Mouse (Mus musculus): ENCODE data around the gene Pde4b. TPM values are rescaled to one million over a fixed set of nuclear protein-coding genes. Genes with fewer than 3 reads are reported as not detected.

Pde4b gene
- polyA plus RNA-seq, 1 experiment from 2014 or later = 35.4 TPM

DNA sequence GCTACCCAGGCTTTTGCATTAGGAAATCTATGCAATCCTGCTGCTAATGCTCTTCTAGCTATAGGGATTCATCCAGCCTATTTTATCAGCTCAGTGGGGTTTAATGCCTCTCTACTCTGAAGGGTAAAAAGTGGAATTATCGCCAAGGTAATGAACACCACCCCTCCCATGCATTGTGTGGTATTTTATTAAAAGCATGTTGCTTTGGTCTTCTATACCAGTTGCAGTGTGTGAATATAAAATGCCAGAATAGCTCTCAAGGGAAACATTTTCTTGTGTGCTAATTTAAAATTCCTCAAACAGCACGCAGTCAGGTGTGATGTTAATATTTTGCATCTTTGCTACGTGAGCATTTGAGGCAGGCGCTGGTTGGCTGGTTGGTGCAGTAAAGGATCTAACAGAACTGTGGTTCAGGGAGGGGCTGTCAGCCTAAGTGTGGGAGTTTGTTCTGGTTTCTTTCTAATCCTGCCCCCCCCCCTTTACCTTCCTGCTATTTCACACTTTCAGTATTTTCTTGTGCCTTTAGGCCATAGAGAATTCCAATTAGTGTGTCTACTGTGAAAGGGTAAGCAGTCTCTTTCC is 259.7 kb downstream of the Pde4b start:
- WGBS = 82% methylated on average over 4 of the region's 4 CpGs

GRCm38 (mm10) chr4:102351476-102352475 is 264.4 kb downstream of the Pde4b start:
- ATAC-seq (ENCODE audit: low read depth) = no peak
- H3K36me3 ChIP-seq (ENCODE audit: control insufficient read depth, insufficient read depth, low read length) = no peaks in the 10 kb centered on the region
- H3K27me3 ChIP-seq (ENCODE audit: control insufficient read depth, insufficient read depth, low read depth, low read length) = no peaks in the 10 kb centered on the region
- no peak overlapping the region for H3K4me3 ChIP-seq (ENCODE audit: low read length)
- H3K9me3 ChIP-seq (ENCODE audit: control insufficient read depth, low read length) = no peaks in the 10 kb centered on the region
- H3K4me1 ChIP-seq (replicated peaks; ENCODE audit: control insufficient read depth, insufficient read depth, low read length) = no peaks in the 10 kb centered on the region
- H3K4me2 ChIP-seq (ENCODE audit: low read depth, low read length) = no peak overlapping the region
- no peak overlapping the region for H3K9ac ChIP-seq (ENCODE audit: low read length)
- WGBS = 72% methylated on average over 1 of the region's 1 CpGs
- no peak overlapping the region for H3K27ac ChIP-seq (ENCODE audit: low read length)

More for the DNA sequence above, 259.7 kb downstream of the Pde4b start:
- no peak overlapping the region for H3K27ac ChIP-seq (ENCODE audit: low read length)
- no peaks in the 10 kb centered on the region for H3K27me3 ChIP-seq (ENCODE audit: control insufficient read depth, insufficient read depth, low read depth, low read length)
- no peak overlapping the region for H3K9ac ChIP-seq (ENCODE audit: low read length)
- no peaks in the 10 kb centered on the region for H3K9me3 ChIP-seq (ENCODE audit: control insufficient read depth, low read length)
- ATAC-seq (ENCODE audit: low read depth) = no peak
- no peaks in the 10 kb centered on the region for H3K4me1 ChIP-seq (replicated peaks; ENCODE audit: control insufficient read depth, insufficient read depth, low read length)
- H3K4me2 ChIP-seq (ENCODE audit: low read depth, low read length) = no peak overlapping the region
- H3K4me3 ChIP-seq (ENCODE audit: low read length) = no peak overlapping the region
- no peaks in the 10 kb centered on the region for H3K36me3 ChIP-seq (ENCODE audit: control insufficient read depth, insufficient read depth, low read length)

GRCm38 (mm10) chr4:102353641-102354403 is 266.5 kb downstream of the Pde4b start:
- ATAC-seq (ENCODE audit: low read depth) = no peak
- H3K27me3 ChIP-seq (ENCODE audit: control insufficient read depth, insufficient read depth, low read depth, low read length) = no peaks in the 10 kb centered on the region
- H3K9me3 ChIP-seq (ENCODE audit: control insufficient read depth, low read length) = no peaks in the 10 kb centered on the region
- H3K9ac ChIP-seq (ENCODE audit: low read length) = no peak overlapping the region
- WGBS = 83% methylated on average over 3 of the region's 3 CpGs
- H3K4me2 ChIP-seq (ENCODE audit: low read depth, low read length) = no peak overlapping the region
- H3K36me3 ChIP-seq (ENCODE audit: control insufficient read depth, insufficient read depth, low read length) = no peaks in the 10 kb centered on the region
- H3K4me1 ChIP-seq (replicated peaks; ENCODE audit: control insufficient read depth, insufficient read depth, low read length) = no peaks in the 10 kb centered on the region
- H3K4me3 ChIP-seq (ENCODE audit: low read length) = no peak overlapping the region
- H3K27ac ChIP-seq (ENCODE audit: low read length) = no peak overlapping the region

GRCm38 (mm10) chr4:102368105-102368735 is 280.9 kb downstream of the Pde4b start:
- Histone ChIP-seq H3K36me3 (ENCODE audit: control insufficient read depth, insufficient read depth, low read length) (no peaks in the 10 kb centered on the region), H3K4me3 (ENCODE audit: low read length) (no peak overlapping the region), H3K27ac (ENCODE audit: low read length) (no peak overlapping the region), H3K4me1 (replicated peaks; ENCODE audit: control insufficient read depth, insufficient read depth, low read length) (no peaks in the 10 kb centered on the region), H3K27me3 (ENCODE audit: control insufficient read depth, insufficient read depth, low read depth, low read length) (no peaks in the 10 kb centered on the region), H3K4me2 (ENCODE audit: low read depth, low read length) (no peak overlapping the region), H3K9me3 (ENCODE audit: control insufficient read depth, low read length) (no peaks in the 10 kb centered on the region), H3K9ac (ENCODE audit: low read length) (no peak overlapping the region)
- 41% methylated on average over 9 of the region's 9 CpGs for WGBS
- no peak for ATAC-seq (ENCODE audit: low read depth)

DNA sequence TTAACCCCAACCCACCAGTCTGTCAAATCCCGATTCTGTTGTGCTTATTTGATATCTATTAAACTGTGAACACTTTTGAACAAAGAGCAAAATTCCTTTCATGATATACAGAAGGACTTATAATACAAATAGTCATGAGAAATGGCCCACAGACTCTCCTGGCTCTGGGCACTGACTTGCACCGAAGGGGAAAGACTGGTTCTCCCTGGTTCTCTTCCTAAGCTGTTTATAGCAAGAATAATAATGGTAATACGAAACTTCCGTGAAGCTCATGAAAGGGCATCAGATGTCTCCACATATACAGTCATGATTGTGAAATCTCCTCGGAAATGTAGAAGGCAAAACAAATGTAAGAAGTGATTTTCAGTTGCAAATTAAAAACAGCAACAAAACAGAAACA is 287.3 kb downstream of the Pde4b start:
- Histone ChIP-seq H3K4me1 (replicated peaks; ENCODE audit: control insufficient read depth, insufficient read depth, low read length) (no peaks in the 10 kb centered on the region), H3K4me2 (ENCODE audit: low read depth, low read length) (no peak overlapping the region), H3K4me3 (ENCODE audit: low read length) (no peak overlapping the region), H3K9ac (ENCODE audit: low read length) (no peak overlapping the region), H3K27ac (ENCODE audit: low read length) (no peak overlapping the region), H3K9me3 (ENCODE audit: control insufficient read depth, low read length) (no peaks in the 10 kb centered on the region), H3K36me3 (ENCODE audit: control insufficient read depth, insufficient read depth, low read length) (no peaks in the 10 kb centered on the region), H3K27me3 (ENCODE audit: control insufficient read depth, insufficient read depth, low read depth, low read length) (no peaks in the 10 kb centered on the region)
- WGBS = 57% methylated on average over 5 of the region's 5 CpGs
- no peak for ATAC-seq (ENCODE audit: low read depth)

DNA sequence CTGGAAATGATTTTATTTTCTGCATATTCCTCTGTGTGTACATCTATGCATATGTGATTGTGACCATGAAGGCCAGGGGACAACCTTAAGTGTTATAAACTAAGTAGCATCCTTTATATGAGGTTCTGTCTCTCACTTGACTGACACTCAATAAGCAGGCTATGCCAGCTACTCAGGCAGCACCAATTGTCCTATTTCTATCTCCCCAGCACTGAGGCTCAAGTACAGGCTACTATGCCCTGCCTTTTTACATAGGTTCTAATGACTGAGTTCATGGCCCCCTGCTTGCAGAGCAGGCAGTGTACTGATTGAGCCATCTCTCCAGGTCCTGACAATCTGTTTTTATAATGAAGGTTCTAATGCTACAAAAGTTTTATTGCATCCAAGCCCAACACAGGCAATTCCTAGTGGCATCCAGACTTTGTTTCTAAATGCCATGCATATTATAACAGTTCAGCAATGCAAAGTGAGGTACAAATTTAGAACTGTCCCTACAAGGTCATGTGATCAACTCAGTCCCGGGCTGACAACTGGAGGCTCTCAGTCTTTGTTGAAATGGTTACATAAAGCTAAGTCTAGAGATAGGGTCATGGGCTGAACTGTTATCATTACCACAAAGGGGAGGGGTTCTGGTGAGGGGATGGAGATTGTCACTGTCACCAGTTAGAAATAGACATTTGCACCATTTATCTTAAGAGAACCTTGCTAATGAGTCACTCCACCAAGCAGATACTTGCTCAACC is 295.6 kb downstream of the Pde4b start:
- H3K27ac ChIP-seq (ENCODE audit: low read length) = no peak overlapping the region
- H3K9me3 ChIP-seq (ENCODE audit: control insufficient read depth, low read length) = no peaks in the 10 kb centered on the region
- 56% methylated on average over 1 of the region's 1 CpGs for WGBS
- H3K27me3 ChIP-seq (ENCODE audit: control insufficient read depth, insufficient read depth, low read depth, low read length) = no peaks in the 10 kb centered on the region
- no peaks in the 10 kb centered on the region for H3K36me3 ChIP-seq (ENCODE audit: control insufficient read depth, insufficient read depth, low read length)
- H3K4me1 ChIP-seq (replicated peaks; ENCODE audit: control insufficient read depth, insufficient read depth, low read length) = no peaks in the 10 kb centered on the region
- no peak overlapping the region for H3K4me3 ChIP-seq (ENCODE audit: low read length)
- H3K9ac ChIP-seq (ENCODE audit: low read length) = no peak overlapping the region
- no peak overlapping the region for H3K4me2 ChIP-seq (ENCODE audit: low read depth, low read length)
- no peak for ATAC-seq (ENCODE audit: low read depth)

DNA sequence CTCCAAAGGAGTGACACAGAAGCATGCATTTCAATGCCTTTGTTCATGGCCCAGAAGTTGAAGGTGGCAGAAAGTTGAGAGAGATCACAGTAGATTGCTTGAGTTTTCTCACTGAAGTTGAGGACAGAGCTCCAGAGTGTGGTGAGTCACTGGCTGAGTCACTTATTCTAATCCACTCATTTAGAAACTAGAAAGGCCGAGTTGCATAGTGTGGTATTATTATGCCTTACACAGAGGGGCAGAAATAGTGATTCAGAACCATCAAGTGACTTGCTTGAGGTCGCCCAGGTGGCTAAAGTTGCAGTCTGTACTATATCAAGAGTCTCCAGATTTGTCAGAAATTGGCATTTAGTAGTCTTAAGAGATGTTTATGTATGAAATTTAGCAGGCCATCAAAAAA is 306.3 kb downstream of the Pde4b start:
- no peaks in the 10 kb centered on the region for H3K9me3 ChIP-seq (ENCODE audit: control insufficient read depth, low read length)
- ATAC-seq (ENCODE audit: low read depth) = no peak
- H3K9ac ChIP-seq (ENCODE audit: low read length) = no peak overlapping the region
- H3K27me3 ChIP-seq (ENCODE audit: control insufficient read depth, insufficient read depth, low read depth, low read length) = no peaks in the 10 kb centered on the region
- H3K4me2 ChIP-seq (ENCODE audit: low read depth, low read length) = no peak overlapping the region
- H3K27ac ChIP-seq (ENCODE audit: low read length) = no peak overlapping the region
- no peak overlapping the region for H3K4me3 ChIP-seq (ENCODE audit: low read length)
- WGBS = 61% methylated on average over 2 of the region's 2 CpGs
- no peaks in the 10 kb centered on the region for H3K36me3 ChIP-seq (ENCODE audit: control insufficient read depth, insufficient read depth, low read length)
- 0 out of 2 replicates have a peak, but pooled peaks cover 2% of the 10 kb centered on the region for H3K4me1 ChIP-seq (replicated peaks; ENCODE audit: control insufficient read depth, insufficient read depth, low read length)

DNA sequence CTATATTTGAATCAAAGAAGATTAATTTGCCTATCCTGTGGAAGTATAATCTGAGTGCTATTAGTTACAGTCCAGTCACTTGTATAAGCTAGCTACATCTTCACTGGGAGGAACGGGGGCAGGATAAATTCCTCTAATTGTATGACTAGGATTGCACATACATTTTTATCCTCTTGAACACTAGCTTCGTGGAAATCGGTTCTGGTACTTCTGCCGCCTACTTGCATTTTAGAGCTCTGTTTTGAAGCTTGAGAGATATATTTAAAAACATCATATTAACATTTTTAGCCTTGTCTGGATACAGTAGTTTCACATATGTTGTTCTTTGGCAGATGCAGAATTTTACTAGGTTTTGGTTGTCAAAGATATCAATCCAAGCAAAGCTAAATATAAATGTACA is 310.0 kb downstream of the Pde4b start:
- Histone ChIP-seq H3K4me1 (replicated peaks; ENCODE audit: control insufficient read depth, insufficient read depth, low read length) (0 out of 2 replicates have a peak, but pooled peaks cover 2% of the 10 kb centered on the region), H3K9me3 (ENCODE audit: control insufficient read depth, low read length) (no peaks in the 10 kb centered on the region), H3K27ac (ENCODE audit: low read length) (no peak overlapping the region), H3K4me2 (ENCODE audit: low read depth, low read length) (no peak overlapping the region), H3K27me3 (ENCODE audit: control insufficient read depth, insufficient read depth, low read depth, low read length) (no peaks in the 10 kb centered on the region), H3K9ac (ENCODE audit: low read length) (no peak overlapping the region), H3K36me3 (ENCODE audit: control insufficient read depth, insufficient read depth, low read length) (no peaks in the 10 kb centered on the region), H3K4me3 (ENCODE audit: low read length) (no peak overlapping the region)
- no peak for ATAC-seq (ENCODE audit: low read depth)
- WGBS = 89% methylated on average over 4 of the region's 4 CpGs

Data from lung, embryonic 16.5 days (tissue).